Mouse (Mus musculus) pancreas, adult 10 weeks (tissue): ENCODE data around the gene Aph1a. TPM values are rescaled to one million over a fixed set of nuclear protein-coding genes. Genes with fewer than 3 reads are reported as not detected.

Experiments
- polyA plus RNA-seq: library from polyadenylated mRNA; stranded (reverse); fragments of 350-450 nt; fragmentation: Illumina TruSeq; extraction: RNeasy Lipid Tissue Mini Kit (QIAGEN cat#74804); gene quantifications from one replicate; pipeline ENCODE4 v1.2.3, GENCODE M21; 2015; ENCODE audit warnings: low read depth, low replicate concordance; ENCODE audit not compliant: insufficient read depth

The Aph1a gene
- polyA plus RNA-seq = 20.3 TPM

GRCm38 (mm10) chr3:95893606-95894316, at the start of gene Aph1a:
Aph1a (plus strand) TSS chr3:95893969.

GRCm38 (mm10) chr3:95855502-95856089, 38.2 kb upstream of the Aph1a start, which contains the start of gene Prpf3:
Prpf3 (minus strand) TSS chr3:95855885.

GRCm38 (mm10) chr3:95871392-95871867, 22.3 kb upstream of the Aph1a start, which contains the start of gene Mrps21:
Mrps21 (minus strand) TSS chr3:95871519.

GRCm38 (mm10) chr3:95881979-95882815, 11.6 kb upstream of the Aph1a start, which contains the start of gene Ciart:
Ciart (minus strand) TSS chr3:95882251.

GRCm38 (mm10) chr3:95891211-95892065, 2.3 kb upstream of the Aph1a start, which contains the start of gene BC028528:
BC028528 (minus strand) TSS chr3:95892005.

GRCm38 (mm10) chr3:95904568-95904967, 10.8 kb downstream of the Aph1a start, which contains the start of gene Car14:
Car14 (minus strand) TSS chr3:95904691.

GRCm38 (mm10) chr3:95928658-95929503, 35.1 kb downstream of the Aph1a start, which contains the start of gene Anp32e:
Anp32e (plus strand) TSS chr3:95929246.

Other genes starting within 250 kb of the Aph1a start
- gene Mcl1, start 235.2 kb upstream of the Aph1a start, polyA plus RNA-seq = 35.6 TPM
- 10.2 TPM for gene Adamtsl4, start 206.1 kb upstream of the Aph1a start, polyA plus RNA-seq
- 40.8 TPM for gene Ecm1, start 154.4 kb upstream of the Aph1a start, polyA plus RNA-seq
- 11.3 TPM for gene Tars2, start 133.8 kb upstream of the Aph1a start, polyA plus RNA-seq
- gene Rprd2, start 75.1 kb upstream of the Aph1a start, polyA plus RNA-seq = 4.9 TPM
- 12.8 TPM for gene Prpf3, start 38.1 kb upstream of the Aph1a start, polyA plus RNA-seq
- 66.6 TPM for gene Mrps21, start 22.4 kb upstream of the Aph1a start, polyA plus RNA-seq
- gene Ciart, start 11.7 kb upstream of the Aph1a start, polyA plus RNA-seq = 5.0 TPM
- 13.4 TPM for gene BC028528, start 2.0 kb upstream of the Aph1a start, polyA plus RNA-seq
- not detected for gene Car14, start 10.7 kb downstream of the Aph1a start, polyA plus RNA-seq
- 8.0 TPM for gene Anp32e, start 35.3 kb downstream of the Aph1a start, polyA plus RNA-seq
- 14.3 TPM for gene Plekho1, start 102.0 kb downstream of the Aph1a start, polyA plus RNA-seq
- gene Vps45, start 164.5 kb downstream of the Aph1a start, polyA plus RNA-seq = 7.2 TPM
- gene Otud7b, start 210.6 kb downstream of the Aph1a start, polyA plus RNA-seq = 4.3 TPM